Mouse (Mus musculus) bone marrow, adult 2 months (tissue): ENCODE data around the gene Tnik.

ENCODE experiments used
- CTCF ChIP-seq: fragments of 200-500 bp; IDR thresholded peaks from 2 replicates; pipeline ENCODE4 v1.5.1; 2011; ENCODE audit warnings: low read length, control low read depth; ENCODE audit not compliant: control insufficient read depth, insufficient read depth
- POLR2A ChIP-seq: fragments of 200-500 bp; IDR thresholded peaks from 2 replicates; pipeline ENCODE4 v1.6.1; 2011; ENCODE audit warnings: low read depth, mild to moderate bottlenecking, control low read depth, low read length, borderline replicate concordance; ENCODE audit not compliant: control insufficient read depth

GRCm38 (mm10) chr3:28682411-28682810 is 419.4 kb downstream of the Tnik start:
- no peak for TF ChIP-seq CTCF
- no peak for TF ChIP-seq POLR2A
